Mouse (Mus musculus) cerebellum, adult 18-20 months (tissue): ENCODE data around the gene Gm42372.
"Not testable (repeated sequence)": the region's sequence is repeated elsewhere in the genome, so short reads cannot be mapped to it uniquely, and the experiment has no call there.

Experiments
- DNase-seq, 2 experiments: peaks; one replicate each; pipeline ENCODE4 v3.0.0; 2021

Gene Gm42372

GRCm38 (mm10) chr7:16982859-16983568, at the start of gene Gm42372:
Gene Gm42372, plus strand, starts transcription at chr7:16983086.
- peak; percentile 90 to 92 for DNase-seq

DNA sequence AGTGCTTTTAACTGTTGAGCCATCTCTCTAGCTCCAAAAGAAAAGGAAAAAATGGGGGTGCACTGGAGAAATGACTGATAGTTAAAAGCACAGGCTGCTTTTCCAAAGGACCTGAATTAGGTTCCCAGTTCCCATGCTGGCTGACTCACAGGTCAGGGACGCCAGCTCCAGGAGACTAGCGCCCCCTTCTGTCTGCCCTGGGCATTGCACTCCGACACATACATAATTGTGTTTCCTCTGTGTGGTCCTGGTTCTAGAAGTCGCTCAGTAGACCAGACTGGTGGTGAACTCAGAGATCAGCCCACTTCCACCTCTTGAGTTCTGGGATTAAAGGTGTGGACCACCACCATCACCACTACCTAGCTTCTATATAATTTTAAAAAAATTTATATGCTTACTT, 45.6 kb upstream of the Gm42372 start:
- DNase-seq, result no peak

- DNase-seq, result peak; percentile 45 to 50
Measured at GRCm38 (mm10) chr7:16938117-16938791, 44.6 kb upstream of the Gm42372 start.

DNA sequence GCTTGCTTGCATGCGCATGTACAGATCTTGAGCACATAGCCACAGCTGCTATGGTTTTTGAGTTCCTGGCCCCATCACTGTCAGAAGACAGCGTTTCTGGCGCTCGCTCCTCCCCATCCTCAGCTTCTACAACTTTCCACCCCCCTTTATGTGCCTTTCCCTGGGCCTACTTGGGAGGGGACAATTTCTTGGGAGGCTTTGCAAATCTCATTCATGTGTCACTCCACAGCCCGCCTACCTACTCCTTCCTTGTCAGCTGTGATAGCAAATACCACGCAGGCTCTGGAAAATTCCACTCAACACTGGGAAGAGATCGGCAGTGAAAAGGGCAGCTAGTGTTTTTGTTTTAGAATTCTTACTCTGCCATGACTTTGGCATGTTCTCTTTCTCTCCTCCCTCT, 42.6 kb upstream of the Gm42372 start:
- no peak for DNase-seq

- no peak for DNase-seq
Measured at GRCm38 (mm10) chr7:16942861-16943260, 40.0 kb upstream of the Gm42372 start.

DNA sequence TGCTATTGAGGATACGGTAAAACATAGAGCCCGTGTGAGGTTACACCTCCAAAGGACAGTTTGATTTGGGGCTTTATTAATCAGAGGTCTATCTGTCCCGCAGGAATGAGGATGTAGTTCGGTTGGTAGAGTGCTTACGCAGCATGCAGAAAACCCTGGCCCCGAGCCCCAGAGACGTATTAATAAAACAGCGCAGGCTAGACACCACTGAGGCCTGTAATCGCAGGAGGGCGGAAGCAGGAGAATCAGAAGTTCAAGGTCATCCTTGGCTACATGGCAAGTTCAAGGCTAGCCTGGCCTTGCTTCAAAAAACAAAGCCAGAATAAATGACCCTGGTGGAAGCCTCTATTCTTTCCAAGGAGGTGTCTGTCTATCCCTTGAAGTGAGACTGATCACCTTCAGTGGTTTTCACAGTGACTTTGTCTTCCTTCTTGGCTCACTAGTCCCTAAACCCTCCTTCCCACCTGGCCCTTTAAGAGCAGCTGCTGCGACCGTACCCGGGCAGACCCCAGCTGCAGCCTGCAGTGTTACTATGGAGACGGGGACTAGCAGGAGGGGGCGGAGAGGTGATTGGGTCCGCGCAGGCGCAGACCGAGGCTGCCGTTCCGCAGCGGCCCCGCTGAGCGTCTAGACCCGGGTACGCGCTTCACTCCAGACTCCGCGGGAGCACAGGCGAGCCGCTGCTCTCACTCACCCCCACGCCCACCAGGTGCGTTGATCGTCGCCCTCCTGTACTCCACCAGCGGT, 38.7 kb upstream of the Gm42372 start, which contains the start of gene Pnmal2:
Gene Pnmal2, plus strand, starts transcription at position 622 of the 747 bp plus-strand sequence.
- peak; percentile 92 to 94 for DNase-seq

- DNase-seq, result peak in 1 of 2 experiments; percentile 46
Measured at GRCm38 (mm10) chr7:16944808-16945315, 38.0 kb upstream of the Gm42372 start.

- DNase-seq, result peak; percentile 59 to 67
Measured at GRCm38 (mm10) chr7:16945419-16945818, 37.5 kb upstream of the Gm42372 start.

- DNase-seq, result peak; percentile 75 to 82
Measured at GRCm38 (mm10) chr7:16946441-16947348, 36.2 kb upstream of the Gm42372 start.

- DNase-seq, result peak; percentile 59 to 60
Measured at GRCm38 (mm10) chr7:16947349-16947895, 35.5 kb upstream of the Gm42372 start.

DNA sequence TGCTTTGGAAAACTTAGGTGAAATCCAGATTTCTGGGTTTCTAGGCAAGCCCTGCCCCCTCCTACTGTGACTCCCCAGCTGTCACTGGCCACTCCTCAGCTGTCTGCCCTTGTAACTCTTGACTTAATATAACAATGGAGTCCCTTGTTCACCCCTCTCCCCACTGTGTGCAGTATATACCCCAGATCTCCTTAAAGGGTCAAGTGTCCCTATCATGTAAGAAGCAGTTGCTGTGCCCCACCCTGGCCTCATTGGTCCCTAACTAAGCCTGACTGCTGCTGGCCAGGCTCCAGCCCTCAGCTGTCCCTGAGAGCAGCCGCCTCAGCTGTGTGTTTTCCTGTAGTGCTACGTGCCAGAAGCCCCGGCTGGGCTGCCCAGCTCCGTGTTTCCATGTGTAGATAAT, 34.9 kb upstream of the Gm42372 start:
- DNase-seq, result peak; percentile 51 to 60

- peak; percentile 32 to 45 for DNase-seq
Measured at GRCm38 (mm10) chr7:16948923-16949458, 33.9 kb upstream of the Gm42372 start.

- DNase-seq, result peak; percentile 86 to 90
Measured at GRCm38 (mm10) chr7:16949908-16950841, 32.7 kb upstream of the Gm42372 start.

- peak; percentile 81 to 82 for DNase-seq
Measured at GRCm38 (mm10) chr7:16950861-16951635, 31.8 kb upstream of the Gm42372 start.

- DNase-seq, result not testable (repeated sequence)
Measured at GRCm38 (mm10) chr7:16953776-16954175, 29.1 kb upstream of the Gm42372 start.

DNA sequence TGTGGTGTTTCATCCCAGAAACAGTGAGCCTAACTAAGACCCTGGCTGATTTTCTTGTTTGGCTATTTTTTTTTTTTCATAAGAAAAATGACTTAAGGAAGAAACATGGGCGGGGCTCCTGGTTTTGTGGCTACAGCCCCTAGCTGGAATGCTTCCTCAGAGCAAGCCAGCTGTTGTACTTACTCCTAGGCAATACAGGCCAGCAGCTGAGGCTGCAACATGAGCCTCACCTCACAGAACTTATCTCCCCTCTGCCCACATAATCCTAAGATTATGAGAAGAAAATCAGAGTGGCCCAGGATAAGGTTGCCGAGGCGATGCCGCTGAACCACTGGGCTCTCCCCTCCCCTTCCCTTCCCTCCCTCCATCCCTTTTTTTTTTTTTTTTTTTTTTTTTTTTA, 27.2 kb upstream of the Gm42372 start:
- DNase-seq, result no peak

GRCm38 (mm10) chr7:16956410-16957265, 26.2 kb upstream of the Gm42372 start:
- no peak for DNase-seq

DNA sequence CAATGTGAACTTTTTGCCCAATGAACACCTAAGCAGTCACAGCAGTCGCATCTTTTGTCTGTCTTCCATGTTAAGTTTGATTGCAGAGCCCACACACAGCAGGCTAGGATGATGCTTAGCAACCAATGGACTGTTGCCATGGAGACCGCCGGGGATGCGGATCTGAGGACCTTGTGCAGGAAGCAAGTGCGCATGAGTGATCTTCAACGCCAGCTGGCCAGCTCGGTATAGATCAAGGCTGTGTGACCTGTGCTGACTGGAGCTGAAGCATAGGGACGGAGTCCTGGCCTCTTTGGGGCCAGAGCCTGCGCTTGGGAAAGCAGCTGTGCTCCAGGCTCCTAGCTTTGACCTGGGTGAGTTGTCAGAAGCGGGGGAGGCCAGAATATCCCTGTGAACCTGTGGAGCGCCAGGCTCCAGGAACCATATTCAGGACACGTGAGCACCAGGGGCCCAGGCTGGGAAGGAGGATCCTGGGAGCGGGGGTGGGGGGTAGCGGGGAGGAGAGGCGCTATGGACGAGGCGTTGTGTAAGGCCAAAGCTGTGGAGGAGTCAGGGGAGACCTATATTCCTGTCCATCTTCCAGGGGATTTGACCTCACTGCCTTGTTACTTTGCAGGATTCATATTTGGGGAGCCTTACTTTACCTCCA, 23.2 kb upstream of the Gm42372 start, which contains the start of gene Pnmal1:
Gene Pnmal1, plus strand, starts transcription at position 141 of the 649 bp plus-strand sequence.
- peak; percentile 86 to 93 for DNase-seq
